Mouse (Mus musculus) lung, adult 2 months (tissue): ENCODE results near the gene Krtap3-2.

Experiments used
- CTCF ChIP-seq: fragments of 200-500 bp; IDR thresholded peaks from 2 replicates; pipeline ENCODE4 v1.5.1; 2011; ENCODE audit warnings: mild to moderate bottlenecking, low read length, control low read depth; ENCODE audit not compliant: insufficient read depth
- POLR2A ChIP-seq: fragments of 200-500 bp; IDR thresholded peaks from 2 replicates; pipeline ENCODE4 v1.6.1; 2011; ENCODE audit warnings: low read depth, mild to moderate bottlenecking, control low read depth, low read length, borderline replicate concordance; ENCODE audit errors: extremely low read depth

DNA sequence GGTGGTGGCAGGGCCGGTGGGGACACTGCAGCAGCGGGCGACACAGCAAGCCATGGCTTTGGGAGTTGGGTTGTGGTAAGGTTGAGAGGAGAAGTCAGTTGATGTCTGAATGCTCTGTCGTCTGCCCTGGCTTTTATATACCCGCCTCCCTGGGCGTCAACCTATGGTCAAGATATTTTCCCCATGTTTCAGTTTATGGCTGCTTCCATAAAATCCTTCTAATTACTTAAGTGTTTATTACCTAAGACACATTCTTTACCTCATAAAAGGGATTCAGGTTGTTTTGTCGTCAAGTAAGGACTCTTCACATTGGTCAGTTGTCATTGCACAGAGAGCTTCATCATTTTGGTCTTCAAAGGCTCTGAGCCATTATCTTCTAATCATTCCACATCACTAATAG lies 9.9 kb upstream of the Krtap3-2 start, which contains the start of gene Krtap3-1:
- no peak for TF ChIP-seq CTCF
- TF ChIP-seq POLR2A, result no peak
